In genomic region chr17:12382531-12382930, GRCm38 (mm10) we compare ENCODE assay signal across 13 mouse cellular contexts. TPM values are rescaled to one million over a fixed set of nuclear protein-coding genes. Genes with fewer than 3 reads are reported as not detected.
DNase-seq lines count a peak whose midpoint lies in the region; ATAC-seq lines count a peak whose summit lies in the region.
"Had no signal": no experiment of that assay in that cellular context is flagged by ENCODE, and none has a peak within 500 bp of the region (broad histone marks: within the 10 kb centered on the region; RNA-seq: fewer than 3 reads in every experiment).

No protein-coding gene starts in this region.

- H3K4me2 ChIP-seq in forebrain, embryonic 13.5 days = no peak overlapping the region
- H3K4me2 ChIP-seq in forebrain, embryonic 11.5 days (ENCODE audit: low read depth, low read length, severe bottlenecking) = no peak overlapping the region
- no peak overlapping the region for H3K4me2 ChIP-seq in forebrain, embryonic 16.5 days (ENCODE audit: low read length)
- no peak overlapping the region for H3K4me2 ChIP-seq in midbrain, embryonic 11.5 days
- H3K4me2 ChIP-seq: heart, embryonic 11.5 days had no signal

- no peak overlapping the region for H3K9ac ChIP-seq in forebrain, embryonic 13.5 days
- H3K9ac ChIP-seq in forebrain, embryonic 11.5 days (ENCODE audit: low read length) = no peak overlapping the region
- H3K9ac ChIP-seq in forebrain, embryonic 16.5 days (replicated peaks; ENCODE audit: low read depth, low read length) = no peak overlapping the region
- H3K9ac ChIP-seq in midbrain, embryonic 11.5 days (ENCODE audit: low read length) = no peak overlapping the region

- H3K27me3 ChIP-seq in forebrain, embryonic 13.5 days = no peaks in the 10 kb centered on the region
- H3K27me3 ChIP-seq in forebrain, embryonic 11.5 days (ENCODE audit: control insufficient read depth, insufficient read depth, low read length) = no peaks in the 10 kb centered on the region
- no peaks in the 10 kb centered on the region for H3K27me3 ChIP-seq in forebrain, embryonic 16.5 days (replicated peaks; ENCODE audit: control insufficient read depth, insufficient read depth, low read length)
- H3K27me3 ChIP-seq in midbrain, embryonic 11.5 days (ENCODE audit: control insufficient read depth, insufficient read depth, low read length) = no peaks in the 10 kb centered on the region

- 25% methylated on average over 2 of the region's 2 CpGs for WGBS in forebrain, embryonic 13.5 days
- 35% methylated on average over 2 of the region's 2 CpGs for WGBS in forebrain, embryonic 11.5 days
- 15% methylated on average over 2 of the region's 2 CpGs for WGBS in forebrain, embryonic 16.5 days
- WGBS in midbrain, embryonic 11.5 days = 43% methylated on average over 2 of the region's 2 CpGs

- no peak overlapping the region for H3K27ac ChIP-seq in forebrain, embryonic 13.5 days
- no peak overlapping the region for H3K27ac ChIP-seq in forebrain, embryonic 11.5 days (ENCODE audit: low read depth, low read length)
- H3K27ac ChIP-seq in forebrain, embryonic 16.5 days (ENCODE audit: low read length) = no peak overlapping the region
- no peak overlapping the region for H3K27ac ChIP-seq in midbrain, embryonic 11.5 days (ENCODE audit: low read depth, low read length)

- no peak overlapping the region for H3K4me3 ChIP-seq in forebrain, embryonic 13.5 days
- no peak overlapping the region for H3K4me3 ChIP-seq in forebrain, embryonic 11.5 days (ENCODE audit: low read depth, low read length)
- H3K4me3 ChIP-seq in forebrain, embryonic 16.5 days (replicated peaks; ENCODE audit: low read length) = no peak overlapping the region
- no peak overlapping the region for H3K4me3 ChIP-seq in midbrain, embryonic 11.5 days (ENCODE audit: low read depth, low read length)

- no peaks in the 10 kb centered on the region for H3K9me3 ChIP-seq in forebrain, embryonic 13.5 days (replicated peaks)
- no peaks in the 10 kb centered on the region for H3K9me3 ChIP-seq in forebrain, embryonic 11.5 days (ENCODE audit: control insufficient read depth, low read length)
- H3K9me3 ChIP-seq in forebrain, embryonic 16.5 days (ENCODE audit: control insufficient read depth, low read length) = no peaks in the 10 kb centered on the region
- no peaks in the 10 kb centered on the region for H3K9me3 ChIP-seq in midbrain, embryonic 11.5 days (ENCODE audit: control insufficient read depth, low read length)

- ATAC-seq in forebrain, embryonic 13.5 days = peak; percentile 81
- ATAC-seq in forebrain, embryonic 11.5 days (replicated peaks; ENCODE audit: low FRiP score) = no peak; the same call in 1 of the 2 replicates
- peak; percentile 75 for ATAC-seq in forebrain, embryonic 16.5 days
- ATAC-seq in midbrain, embryonic 11.5 days (ENCODE audit: low FRiP score) = peak; percentile 83

- H3K36me3 ChIP-seq in forebrain, embryonic 13.5 days (ENCODE audit: poor library complexity, severe bottlenecking) = no peaks in the 10 kb centered on the region
- H3K36me3 ChIP-seq in forebrain, embryonic 11.5 days (ENCODE audit: control insufficient read depth, insufficient read depth, low read length) = no peaks in the 10 kb centered on the region
- no peaks in the 10 kb centered on the region for H3K36me3 ChIP-seq in forebrain, embryonic 16.5 days (ENCODE audit: control insufficient read depth, insufficient read depth)
- no peaks in the 10 kb centered on the region for H3K36me3 ChIP-seq in midbrain, embryonic 11.5 days (ENCODE audit: control insufficient read depth, insufficient read depth, low read length)

- DNase-seq in forebrain, embryonic 11.5 days (ENCODE audit: low spot score) = no peak
- peak; percentile 18 for DNase-seq in Muller cell, postnatal 12 days (ENCODE audit: inconsistent ontology term)
- DNase-seq in midbrain, embryonic 11.5 days (ENCODE audit: low spot score, missing footprints) = no peak
- no peak for DNase-seq in ovary, adult 18-20 months (ENCODE audit: low spot score)
- no peak for DNase-seq in left cerebral cortex, adult 11 months (ENCODE audit: low spot score)
- DNase-seq in urinary bladder, adult 2 months (ENCODE audit: low spot score) = no peak
- DNase-seq: cerebellum, postnatal 14 days; gastrocnemius, postnatal 10 days; lung, postnatal 10 days; thymus, postnatal 14 days had no signal

- no peaks in the 10 kb centered on the region for H3K4me1 ChIP-seq in forebrain, embryonic 13.5 days
- no peaks in the 10 kb centered on the region for H3K4me1 ChIP-seq in forebrain, embryonic 11.5 days (replicated peaks; ENCODE audit: control insufficient read depth, insufficient read depth, low read length)
- H3K4me1 ChIP-seq in forebrain, embryonic 16.5 days (replicated peaks; ENCODE audit: control insufficient read depth, insufficient read depth, low read length) = no peaks in the 10 kb centered on the region
- H3K4me1 ChIP-seq in midbrain, embryonic 11.5 days (ENCODE audit: control insufficient read depth, insufficient read depth, low read length) = no peaks in the 10 kb centered on the region

RNA-seq across cellular contexts. Expression of gene Plg, which starts 4.1 kb away (rescaled TPM):
- 0.10 and 0.40 TPM in 2 replicates for polyA plus RNA-seq in forebrain, embryonic 13.5 days (2015; fragmentation: Nextera tagmentation; extraction: Ambion mirVana)
- polyA plus RNA-seq in forebrain, embryonic 11.5 days (2014; fragmentation: Nextera tagmentation; extraction: Ambion mirVana) = 0.07 TPM in 1 of 2 replicates, not detected in the other
- 0.08 TPM in 1 of 2 replicates, not detected in the other for polyA plus RNA-seq in forebrain, embryonic 16.5 days (2015; fragmentation: Nextera tagmentation; extraction: Ambion mirVana)
- polyA plus RNA-seq in midbrain, embryonic 11.5 days (2014; fragmentation: Nextera tagmentation; extraction: Ambion mirVana) = 0.06 TPM in 1 of 2 replicates, not detected in the other
- polyA plus RNA-seq in urinary bladder, adult 2 months (2012; rRNA removed) = 0.04 TPM in 1 of 2 replicates, not detected in the other
